Mouse (Mus musculus) bone marrow macrophage, adult 2 months (primary cell): ENCODE measurements around the gene Neurod2. TPM values are rescaled to one million over a fixed set of nuclear protein-coding genes. Genes with fewer than 3 reads are reported as not detected.

Experiments used
- H3K27ac ChIP-seq: 2 replicates; pipeline ENCODE4 v1.5.1; 2012; ENCODE audit warnings: low read depth, low read length; ENCODE audit not compliant: insufficient read depth
- H3K4me1 ChIP-seq: 2 replicates; pipeline ENCODE4 v1.6.1; 2012; ENCODE audit warnings: low read length; ENCODE audit not compliant: control insufficient read depth, insufficient read depth
- H3K4me3 ChIP-seq: 2 replicates; pipeline ENCODE4 v1.5.1; 2012; ENCODE audit warnings: mild to moderate bottlenecking, low read length, moderate library complexity; ENCODE audit not compliant: insufficient read depth
- CTCF ChIP-seq: IDR thresholded peaks from 2 replicates; pipeline ENCODE4 v1.5.1; 2012; ENCODE audit warnings: low read depth, mild to moderate bottlenecking, low read length, moderate library complexity
- POLR2A ChIP-seq: IDR thresholded peaks from 2 replicates; pipeline ENCODE4 v1.6.1; 2012; ENCODE audit warnings: mild to moderate bottlenecking, low read depth, low read length, borderline replicate concordance
- polyA plus RNA-seq: library from polyadenylated mRNA; stranded (reverse); fragments of >200 nt; gene quantifications from 2 replicates; pipeline ENCODE4 v1.2.4, GENCODE M21; 2012; ENCODE audit not compliant: missing spikeins, insufficient read depth, insufficient read length

Neurod2 gene
- polyA plus RNA-seq = not detected in 2 replicates

DNA sequence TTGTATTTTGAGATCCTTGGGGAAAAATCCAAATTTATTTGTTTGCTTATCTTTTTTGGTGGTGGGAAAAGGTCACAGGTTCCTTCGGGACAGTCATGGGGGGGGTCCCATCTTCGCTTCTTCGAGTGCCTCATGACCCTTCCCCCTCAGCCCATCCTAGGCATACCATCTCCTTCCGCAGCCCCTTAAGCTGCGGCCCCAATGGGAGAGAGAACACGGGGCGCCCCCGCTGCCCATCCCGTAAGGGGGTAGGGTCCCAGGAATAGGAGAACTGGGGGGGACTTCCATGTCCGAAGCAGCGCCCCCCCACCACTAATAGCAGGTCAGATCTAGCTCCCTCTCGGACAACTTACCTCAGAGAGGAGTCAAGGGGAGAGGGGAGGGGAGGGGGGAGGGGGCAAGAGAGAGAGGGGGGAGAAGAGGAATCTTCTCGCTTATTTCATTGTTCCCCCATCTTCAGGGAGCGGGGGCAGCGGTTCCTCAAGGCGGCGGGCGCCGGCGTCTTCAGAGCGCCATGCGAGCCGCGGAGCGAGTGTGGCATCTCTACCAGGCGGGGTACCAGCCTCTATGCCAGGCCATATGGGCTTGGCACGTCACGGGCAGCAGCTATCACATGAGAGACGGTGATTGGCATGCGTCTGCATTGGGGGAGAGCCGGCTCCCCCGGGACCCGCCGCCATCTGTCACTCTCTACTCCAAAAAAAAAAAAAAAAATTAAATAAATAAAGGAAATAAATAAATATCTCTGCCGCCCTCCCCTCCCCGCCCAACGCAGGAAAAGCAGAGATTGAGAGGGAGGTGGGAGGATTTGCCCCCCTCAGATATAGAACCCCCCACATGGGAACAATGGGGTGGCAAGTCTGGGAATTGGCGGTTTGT lies at the start of gene Neurod2:
Gene Neurod2, minus strand, starts transcription at position 568 of the 879 bp plus-strand sequence.
- 0 out of 2 replicates have a peak within 1 kb of the TSS, but pooled peaks have one; percentile 8 for H3K4me3 ChIP-seq
- TF ChIP-seq POLR2A = no peak
- TF ChIP-seq CTCF = no peak

DNA sequence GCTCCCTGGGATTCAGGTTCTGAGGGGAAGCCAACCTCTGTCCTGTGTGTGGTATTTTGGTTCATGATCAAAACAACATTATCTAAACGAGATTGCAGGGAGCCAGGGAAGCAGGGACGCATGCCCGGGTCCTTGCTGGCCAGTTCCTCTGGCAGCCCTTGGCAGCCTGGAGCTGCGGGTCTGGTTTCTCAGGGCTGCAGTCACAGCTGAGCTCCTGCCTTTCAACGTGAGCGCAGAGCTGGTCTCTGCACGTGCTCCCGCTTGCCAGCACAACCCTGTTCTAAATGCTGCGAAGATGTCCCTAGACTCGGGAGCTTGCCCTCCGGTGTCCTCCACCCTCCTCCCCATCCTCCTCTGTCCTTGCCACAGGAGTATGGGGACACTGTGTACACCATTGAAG lies 48.3 kb upstream of the Neurod2 start:
- H3K27ac ChIP-seq = no peak overlapping the region
- TF ChIP-seq POLR2A (no peak), CTCF (no peak)
- no peaks in the 10 kb centered on the region for H3K4me1 ChIP-seq
- no peak overlapping the region for H3K4me3 ChIP-seq

More for the DNA sequence above, at the start of gene Neurod2:
- no peaks in the 10 kb centered on the region for H3K4me1 ChIP-seq
- H3K27ac ChIP-seq = no peak within 1 kb of the TSS

DNA sequence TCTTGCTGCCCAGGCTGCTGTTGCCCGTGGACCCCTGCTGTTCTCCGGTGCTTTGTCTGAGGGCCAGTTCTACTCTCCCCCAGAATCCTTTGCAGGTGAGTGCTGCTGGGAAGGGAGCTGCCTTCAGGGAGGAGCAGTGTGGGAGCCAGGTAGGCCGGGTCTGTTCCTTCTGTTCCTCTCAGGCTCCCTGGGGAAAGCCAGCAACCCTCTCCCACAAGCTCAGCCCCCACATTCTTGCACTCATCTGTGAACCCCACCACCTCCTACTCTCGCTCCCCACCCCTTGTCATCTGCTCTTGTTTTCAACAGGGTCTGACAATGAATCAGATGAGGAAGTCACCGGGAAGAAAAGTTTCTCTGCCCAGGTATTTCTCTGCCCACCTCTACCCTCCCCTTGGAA lies 47.3 kb upstream of the Neurod2 start:
- Histone ChIP-seq H3K4me1 (no peaks in the 10 kb centered on the region), H3K27ac (no peak overlapping the region), H3K4me3 (no peak overlapping the region)
- TF ChIP-seq POLR2A = no peak
- no peak for TF ChIP-seq CTCF

DNA sequence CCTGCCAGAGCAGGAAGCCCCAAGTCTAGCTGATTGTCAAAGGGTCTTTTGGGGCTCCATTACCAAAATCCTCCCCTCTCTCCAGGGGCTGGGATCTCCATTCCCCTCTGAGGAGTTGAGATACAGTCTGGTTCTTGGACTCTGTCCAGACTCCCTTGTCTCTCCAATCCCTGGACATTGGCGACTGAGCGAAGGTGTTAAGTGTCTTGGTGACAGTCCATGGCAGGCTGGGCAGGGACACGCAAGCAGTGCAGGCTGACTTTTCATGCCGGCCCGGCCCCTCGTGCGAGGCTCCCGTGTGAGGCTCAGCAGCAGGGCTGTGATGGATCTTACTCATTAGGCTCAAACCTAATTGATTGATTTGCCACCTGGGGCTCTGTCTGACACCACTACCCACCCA lies 44.8 kb upstream of the Neurod2 start:
- no peak for TF ChIP-seq POLR2A
- no peak for TF ChIP-seq CTCF

DNA sequence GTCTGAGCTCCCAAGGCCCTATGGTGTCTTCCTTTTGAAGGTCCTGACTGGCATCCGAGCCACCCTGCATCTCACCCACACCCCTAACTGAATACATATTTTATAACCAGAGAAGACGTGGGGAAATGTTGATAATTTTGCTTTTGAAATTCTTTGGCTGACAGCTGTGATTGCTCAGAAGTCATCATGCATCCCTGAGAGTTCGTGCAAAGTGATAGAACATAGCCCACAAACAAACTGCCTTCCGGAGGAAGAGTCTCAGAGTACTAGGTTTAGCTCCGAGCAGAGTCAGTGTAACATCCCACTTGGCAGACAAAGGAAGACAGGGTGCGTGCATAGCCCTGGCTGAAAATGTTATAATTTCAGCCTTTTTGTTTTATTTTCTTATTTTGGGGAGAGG lies 43.8 kb upstream of the Neurod2 start:
- Histone ChIP-seq H3K27ac (no peak overlapping the region), H3K4me1 (no peaks in the 10 kb centered on the region), H3K4me3 (no peak overlapping the region)
- no peak for TF ChIP-seq POLR2A
- no peak for TF ChIP-seq CTCF

More for the DNA sequence above, 44.8 kb upstream of the Neurod2 start:
- Histone ChIP-seq H3K27ac (no peak overlapping the region), H3K4me1 (no peaks in the 10 kb centered on the region), H3K4me3 (no peak overlapping the region)

DNA sequence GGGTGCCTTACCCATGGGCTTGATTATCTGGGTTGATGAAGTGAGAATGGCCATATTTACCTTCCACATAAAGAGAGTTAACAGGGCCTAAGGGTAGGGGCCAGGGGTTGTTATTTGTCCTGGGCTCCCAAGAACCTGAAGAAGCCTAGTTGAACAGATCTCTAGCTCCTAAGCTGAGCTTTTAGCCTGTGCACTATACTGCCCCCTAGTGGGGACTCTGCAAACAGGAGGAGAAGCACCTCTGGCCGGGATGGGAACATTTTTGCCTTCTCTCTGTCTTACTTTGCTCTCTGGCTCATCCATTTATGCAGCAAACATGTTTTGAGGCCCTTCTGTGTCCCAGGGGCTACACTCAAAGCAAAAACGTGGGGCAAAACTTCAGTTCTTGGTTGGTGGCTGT lies 43.0 kb upstream of the Neurod2 start:
- no peaks in the 10 kb centered on the region for H3K4me1 ChIP-seq
- TF ChIP-seq POLR2A = no peak
- TF ChIP-seq CTCF = peak; percentile 88
- H3K27ac ChIP-seq = no peak overlapping the region
- H3K4me3 ChIP-seq = no peak overlapping the region

DNA sequence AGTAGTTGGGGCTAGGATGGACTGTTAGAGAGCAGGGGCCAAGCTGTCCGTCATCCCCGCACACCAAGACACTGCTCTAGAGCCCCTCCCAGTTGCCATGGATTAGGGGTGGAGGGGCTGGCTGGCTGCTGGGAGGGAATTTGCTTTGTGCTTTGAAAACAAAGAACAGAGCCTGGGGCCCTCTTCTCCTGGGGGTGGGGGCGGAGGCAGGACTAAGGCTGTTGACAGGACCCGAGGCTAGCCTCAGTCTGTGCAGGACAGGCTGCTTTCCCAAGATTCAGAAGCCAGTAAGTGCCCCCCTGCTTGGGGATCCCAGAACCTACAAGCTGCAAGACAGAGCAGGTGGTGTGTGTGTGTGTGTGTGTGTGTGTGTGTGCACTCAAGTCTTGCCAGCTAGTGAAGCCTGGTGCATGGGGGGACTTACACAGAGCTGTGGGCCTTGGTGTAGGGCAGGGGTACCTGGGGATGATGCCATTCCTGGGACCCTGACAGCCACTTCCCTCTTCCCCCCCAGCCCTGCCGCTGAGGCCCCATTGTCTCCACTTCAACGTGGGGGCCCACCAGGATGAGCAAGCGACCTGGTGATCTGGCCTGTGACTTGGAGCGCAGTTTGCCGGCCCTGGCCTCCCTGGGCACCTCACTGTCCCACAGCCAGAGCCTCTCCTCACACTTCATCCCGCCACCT lies 42.2 kb upstream of the Neurod2 start:
- no peak overlapping the region for H3K4me3 ChIP-seq
- H3K27ac ChIP-seq = no peak overlapping the region
- H3K4me1 ChIP-seq = no peaks in the 10 kb centered on the region
- no peak for TF ChIP-seq POLR2A
- no peak for TF ChIP-seq CTCF

DNA sequence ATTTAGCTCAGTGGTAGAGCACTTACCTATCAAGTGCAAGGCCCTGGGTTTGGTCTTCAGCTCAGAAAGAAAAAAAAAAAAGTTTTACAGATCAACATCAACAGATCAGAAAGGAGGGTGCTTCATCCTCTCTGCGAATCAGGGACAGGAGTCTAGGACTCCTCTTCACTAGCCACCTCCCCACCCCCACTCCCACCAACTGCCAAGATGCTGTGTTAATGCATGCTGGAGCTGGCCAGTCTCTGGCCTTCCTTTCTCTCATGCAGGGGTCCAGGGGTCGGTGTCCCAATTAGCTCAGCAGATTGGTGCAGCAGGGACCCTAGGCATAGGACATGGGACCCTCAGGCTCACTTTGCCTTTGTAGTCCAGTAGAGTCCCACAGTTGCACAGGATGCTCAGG lies 41.1 kb upstream of the Neurod2 start:
- Histone ChIP-seq H3K4me1 (no peaks in the 10 kb centered on the region), H3K27ac (no peak overlapping the region), H3K4me3 (no peak overlapping the region)
- no peak for TF ChIP-seq CTCF
- TF ChIP-seq POLR2A = no peak

DNA sequence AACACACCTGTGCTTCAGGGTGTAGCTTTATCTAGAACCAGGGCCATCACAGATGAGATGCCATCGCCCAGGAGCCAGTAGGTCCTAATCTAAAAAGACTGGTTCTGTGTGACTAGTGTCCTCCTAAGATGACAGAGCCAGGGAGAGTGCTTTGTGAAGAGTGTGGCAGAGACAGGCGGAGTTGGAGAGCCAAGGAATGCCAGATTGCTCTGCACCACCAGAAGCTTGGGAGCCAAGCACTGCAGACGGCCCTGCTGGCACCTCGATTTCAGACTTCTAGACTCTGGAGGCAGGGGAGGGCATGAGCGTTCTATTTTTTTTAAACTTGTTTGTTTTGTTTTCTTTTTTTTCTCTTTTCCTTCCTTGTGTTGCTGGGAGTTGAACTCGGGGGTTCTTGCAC lies 39.9 kb upstream of the Neurod2 start:
- H3K4me1 ChIP-seq = no peaks in the 10 kb centered on the region
- TF ChIP-seq POLR2A (no peak), CTCF (no peak)

DNA sequence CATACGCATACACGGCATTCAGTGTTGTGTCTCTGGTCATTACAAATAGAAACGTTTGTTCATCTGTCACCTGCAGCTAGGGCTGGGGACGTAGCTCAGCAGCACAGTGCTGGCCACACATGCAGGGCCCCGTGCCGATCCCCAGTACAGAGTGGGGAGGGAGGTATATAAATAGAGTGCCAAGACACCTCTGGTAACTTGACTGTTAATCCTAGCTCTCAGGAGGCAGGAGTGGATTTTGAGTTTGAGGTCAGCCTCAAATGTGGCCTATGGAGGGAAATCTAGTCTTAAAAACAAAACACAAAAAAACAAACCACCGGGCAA lies 38.4 kb upstream of the Neurod2 start:
- Histone ChIP-seq H3K4me1 (no peaks in the 10 kb centered on the region), H3K27ac (no peak overlapping the region), H3K4me3 (no peak overlapping the region)
- TF ChIP-seq CTCF = no peak

More for the DNA sequence above, 39.9 kb upstream of the Neurod2 start:
- no peak overlapping the region for H3K27ac ChIP-seq
- H3K4me3 ChIP-seq = no peak overlapping the region
